Mouse (Mus musculus) hindbrain, embryonic 13.5 days (tissue): ENCODE measurements at regions not wholly inside any gene's neighbourhood (a gene's known extent, or its start where the extent isn't known, plus 50 kb on each side); places are given as distances from the start of the nearest gene placed in this dataset.

Source experiments
- ATAC-seq: fragments of 200-750 bp; cut with Nextera tagmentation; 2 replicates; pipeline ENCODE4 v1.8.0; 2017; ENCODE audit warnings: moderate TSS enrichment; ENCODE audit not compliant: low FRiP score
- H3K27ac ChIP-seq: fragments of 300-500 bp; sonication (generic); 2 replicates; pipeline ENCODE4 v1.5.1; 2015; ENCODE audit warnings: inconsistent platforms, mild to moderate bottlenecking, moderate library complexity
- H3K27me3 ChIP-seq: fragments of 300-500 bp; sonication (generic); 2 replicates; pipeline ENCODE4 v1.6.1; 2015; ENCODE audit warnings: mild to moderate bottlenecking, inconsistent platforms
- H3K36me3 ChIP-seq: fragments of 300-500 bp; sonication (generic); 2 replicates; pipeline ENCODE4 v1.6.1; 2015; ENCODE audit warnings: mild to moderate bottlenecking, inconsistent platforms
- H3K4me1 ChIP-seq: fragments of 300-500 bp; sonication (generic); replicated peaks from 2 replicates; pipeline ENCODE4 v1.6.1; 2015; ENCODE audit warnings: inconsistent platforms
- H3K4me2 ChIP-seq: fragments of 300-500 bp; sonication (generic); 2 replicates; pipeline ENCODE4 v1.6.1; 2015; ENCODE audit warnings: inconsistent platforms, mild to moderate bottlenecking, moderate library complexity
- H3K4me3 ChIP-seq: fragments of 300-500 bp; sonication (generic); 2 replicates; pipeline ENCODE4 v1.5.1; 2015; ENCODE audit warnings: mild to moderate bottlenecking, inconsistent platforms
- H3K9ac ChIP-seq: fragments of 300-500 bp; sonication (generic); 2 replicates; pipeline ENCODE4 v1.6.1; 2015; ENCODE audit warnings: mild to moderate bottlenecking, inconsistent platforms
- H3K9me3 ChIP-seq: fragments of 300-500 bp; sonication (generic); 2 replicates; pipeline ENCODE4 v1.6.1; 2016; ENCODE audit warnings: inconsistent platforms
- WGBS: fragments of 180-500 bp; shearing (Covaris S2); methylation state at CpG from one replicate; pipeline ENCODE4 v1.1.7; 2015; 5-methylcytosine and 5-hydroxymethylcytosine counted together

DNA sequence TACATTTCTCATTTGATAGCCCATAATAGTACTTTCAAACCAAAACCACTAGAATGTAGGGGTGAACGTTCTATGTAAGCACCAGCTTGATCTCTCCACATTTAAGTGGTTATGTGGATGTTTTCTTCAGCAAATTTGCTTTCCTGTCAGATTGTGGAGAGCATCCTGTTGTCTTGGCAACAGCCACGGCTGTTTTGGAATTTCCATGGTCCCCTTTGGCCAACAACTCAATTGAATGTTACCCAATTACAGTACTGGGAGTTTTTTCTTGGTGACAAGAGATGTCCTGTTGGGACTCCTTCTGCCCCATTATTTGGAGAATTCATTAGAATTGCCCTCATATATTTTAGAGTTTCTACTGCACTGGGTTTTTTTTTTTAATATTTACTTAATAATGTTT lies 503.2 kb downstream of the Ndufa4 start:
- 41% methylated on average over 2 of the region's 2 CpGs for WGBS
- no peaks in the 10 kb centered on the region for H3K27me3 ChIP-seq
- H3K9me3 ChIP-seq: no peaks in the 10 kb centered on the region
- no peak overlapping the region for H3K4me3 ChIP-seq
- no peak overlapping the region for H3K9ac ChIP-seq
- H3K36me3 ChIP-seq: no peaks in the 10 kb centered on the region
- H3K4me2 ChIP-seq: no peak overlapping the region
- no peak for ATAC-seq
- no peak overlapping the region for H3K27ac ChIP-seq
- H3K4me1 ChIP-seq: no peaks in the 10 kb centered on the region

DNA sequence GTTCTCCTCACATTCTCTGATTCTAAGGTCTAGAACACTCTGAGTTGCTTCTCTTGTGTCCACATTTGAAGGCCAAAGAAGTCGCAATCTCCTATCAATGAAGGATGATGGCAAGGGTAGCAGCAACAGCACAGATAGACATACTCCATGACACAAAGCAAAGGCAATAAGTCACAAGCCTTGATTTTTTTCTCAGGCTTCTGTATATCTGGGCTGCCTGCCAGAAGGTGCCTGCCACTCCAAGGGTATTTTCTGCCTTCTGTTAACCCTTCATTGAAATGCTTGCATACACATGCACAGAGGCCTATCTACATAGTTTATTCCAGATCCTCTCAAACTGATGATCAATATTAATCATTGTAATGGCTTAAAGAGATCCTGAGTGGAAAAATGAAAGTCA lies 548.2 kb downstream of the Ndufa4 start:
- 69% methylated on average over 1 of the region's 1 CpGs for WGBS
- Histone ChIP-seq H3K36me3 (no peaks in the 10 kb centered on the region), H3K4me1 (no peaks in the 10 kb centered on the region), H3K4me2 (no peak overlapping the region), H3K4me3 (no peak overlapping the region), H3K9me3 (no peaks in the 10 kb centered on the region), H3K27me3 (no peaks in the 10 kb centered on the region), H3K9ac (no peak overlapping the region), H3K27ac (no peak overlapping the region)
- 0 out of 2 replicates have a peak, but pooled peaks have one; percentile 24 for ATAC-seq

- Histone ChIP-seq H3K9ac (no peak overlapping the region), H3K4me1 (no peaks in the 10 kb centered on the region), H3K4me2 (no peak overlapping the region), H3K27me3 (no peaks in the 10 kb centered on the region), H3K27ac (no peak overlapping the region), H3K36me3 (no peaks in the 10 kb centered on the region), H3K4me3 (no peak overlapping the region), H3K9me3 (no peaks in the 10 kb centered on the region)
- 80% methylated on average over 3 of the region's 3 CpGs for WGBS
- no peak for ATAC-seq
Measured at GRCm38 (mm10) chr6:11353599-11353998, 553.7 kb downstream of the Ndufa4 start.

DNA sequence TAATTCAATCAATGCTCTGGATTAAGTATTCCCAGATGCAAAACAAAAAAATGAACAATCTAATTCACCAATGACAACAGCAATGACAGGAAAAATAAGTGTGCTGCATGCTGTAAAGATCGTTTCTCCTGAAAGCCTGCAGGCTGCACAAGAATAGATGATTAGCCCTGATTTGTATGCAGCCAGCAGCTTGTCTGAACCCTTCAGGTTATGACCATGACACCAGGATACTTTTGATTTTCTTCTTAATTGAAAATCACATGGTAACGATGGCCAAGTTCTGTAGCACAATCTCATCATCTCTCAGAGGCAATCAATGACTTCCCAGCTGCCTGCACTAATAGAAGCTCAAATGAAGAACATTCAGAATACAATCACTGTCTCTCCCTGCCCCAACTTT lies 573.2 kb downstream of the Ndufa4 start:
- Histone ChIP-seq H3K9ac (no peak overlapping the region), H3K9me3 (no peaks in the 10 kb centered on the region), H3K4me1 (no peaks in the 10 kb centered on the region; the same call in 1 of the 2 replicates), H3K27me3 (no peaks in the 10 kb centered on the region), H3K36me3 (no peaks in the 10 kb centered on the region), H3K4me3 (no peak overlapping the region), H3K27ac (no peak overlapping the region), H3K4me2 (no peak overlapping the region)
- 25% methylated on average over 2 of the region's 2 CpGs for WGBS
- ATAC-seq: no peak

- Histone ChIP-seq H3K27me3 (no peaks in the 10 kb centered on the region), H3K9ac (no peak overlapping the region), H3K9me3 (no peaks in the 10 kb centered on the region), H3K4me3 (no peak overlapping the region), H3K36me3 (no peaks in the 10 kb centered on the region), H3K27ac (no peak overlapping the region), H3K4me1 (no peaks in the 10 kb centered on the region), H3K4me2 (no peak overlapping the region)
- 67% methylated on average over 3 of the region's 3 CpGs for WGBS
- no peak for ATAC-seq
Measured at GRCm38 (mm10) chr6:11313744-11314143, 593.6 kb downstream of the Ndufa4 start.

DNA sequence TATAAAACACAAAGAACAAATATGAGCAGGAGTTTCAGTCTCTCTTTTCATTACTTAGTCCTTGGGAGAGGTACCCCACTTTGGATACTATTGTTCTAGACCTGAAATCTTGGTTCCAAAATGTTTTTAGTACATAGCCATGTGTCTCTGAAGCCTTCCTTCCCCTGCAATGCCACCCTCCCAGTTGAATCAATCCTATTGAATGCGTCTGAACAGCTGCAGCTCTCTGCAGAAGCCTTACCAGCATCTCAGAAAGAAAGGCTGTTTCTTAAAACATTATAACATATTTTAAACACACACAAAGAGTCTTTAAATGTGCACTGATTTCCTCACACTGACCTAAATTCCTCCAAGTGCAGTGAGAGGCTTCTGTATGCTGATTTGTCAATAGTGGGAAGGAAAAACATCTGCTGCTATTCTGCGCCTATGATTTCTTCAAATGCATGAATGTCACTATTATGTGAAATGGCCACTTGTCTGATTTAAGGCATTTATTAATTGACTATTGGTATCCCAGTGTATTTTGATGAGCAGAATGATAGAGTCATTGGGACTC lies 601.2 kb downstream of the Ndufa4 start:
- no peaks in the 10 kb centered on the region for H3K27me3 ChIP-seq
- H3K4me1 ChIP-seq: no peaks in the 10 kb centered on the region
- H3K4me3 ChIP-seq: no peak overlapping the region
- no peaks in the 10 kb centered on the region for H3K36me3 ChIP-seq
- H3K9ac ChIP-seq: no peak overlapping the region
- ATAC-seq: no peak
- no peak overlapping the region for H3K4me2 ChIP-seq
- 86% methylated on average over 2 of the region's 2 CpGs for WGBS
- H3K27ac ChIP-seq: no peak overlapping the region
- no peaks in the 10 kb centered on the region for H3K9me3 ChIP-seq

GRCm38 (mm10) chr6:11283990-11284389 lies 623.3 kb downstream of the Ndufa4 start:
- Histone ChIP-seq H3K4me2 (no peak overlapping the region), H3K27ac (no peak overlapping the region), H3K4me3 (no peak overlapping the region), H3K9me3 (no peaks in the 10 kb centered on the region), H3K9ac (no peak overlapping the region), H3K4me1 (no peaks in the 10 kb centered on the region), H3K36me3 (no peaks in the 10 kb centered on the region), H3K27me3 (no peaks in the 10 kb centered on the region)
- no peak for ATAC-seq
- WGBS: 2% methylated on average over 2 of the region's 2 CpGs

- Histone ChIP-seq H3K4me2 (no peak overlapping the region), H3K4me1 (no peaks in the 10 kb centered on the region), H3K4me3 (no peak overlapping the region), H3K36me3 (no peaks in the 10 kb centered on the region), H3K9me3 (no peaks in the 10 kb centered on the region), H3K27me3 (no peaks in the 10 kb centered on the region), H3K9ac (no peak overlapping the region), H3K27ac (no peak overlapping the region)
- no peak for ATAC-seq
- 88% methylated on average over 3 of the region's 3 CpGs for WGBS
Measured at GRCm38 (mm10) chr6:11275214-11275613, 632.1 kb downstream of the Ndufa4 start.
